Mouse (Mus musculus) MEL (cell line): ENCODE measurements at regions not wholly inside any gene's neighbourhood (a gene's known extent, or its start where the extent isn't known, plus 50 kb on each side); places are given as distances from the start of the nearest gene placed in this dataset.

Experiments used
- DNase-seq: peaks from one replicate; pipeline ENCODE4 v3.0.0; 2011; ENCODE audit warnings: low read depth, low spot score
- H3K27ac ChIP-seq: 2 replicates; pipeline ENCODE4 v1.5.1; 2012; ENCODE audit warnings: low read depth, mild to moderate bottlenecking, control low read depth, low read length, moderate library complexity; ENCODE audit not compliant: control insufficient read depth
- H3K27me3 ChIP-seq, 2 experiments: fragments of 150-350 bp in 1 of 2; sonication (generic) in 1 of 2; 2 replicates each; pipeline ENCODE4 v1.6.1; 2012; ENCODE audit warnings: low read length in 2 of 2, mild to moderate bottlenecking in 2 of 2, improper control_type of control experiment in 1 of 2, moderate library complexity in 1 of 2; ENCODE audit not compliant: insufficient read depth in 2 of 2, control insufficient read depth in 1 of 2
- H3K36me3 ChIP-seq, 2 experiments: 2 replicates each; pipeline ENCODE4 v1.6.1; 2012 to 2014; ENCODE audit warnings: low read length in 2 of 2, improper control_type of control experiment in 1 of 2, inconsistent platforms in 1 of 2, mild to moderate bottlenecking in 1 of 2; ENCODE audit not compliant: insufficient read depth in 2 of 2, control insufficient read depth in 1 of 2
- H3K4me1 ChIP-seq, 2 experiments: fragments of 150-350 bp in 1 of 2; sonication (generic) in 1 of 2; 2 replicates each; pipeline ENCODE4 v1.6.1; 2012; ENCODE audit warnings: low read length in 2 of 2, improper control_type of control experiment in 1 of 2, mild to moderate bottlenecking in 1 of 2; ENCODE audit not compliant: insufficient read depth in 2 of 2, control insufficient read depth in 1 of 2
- H3K4me3 ChIP-seq, 2 experiments: fragments of 150-350 bp in 1 of 2; sonication (generic) in 1 of 2; 2 replicates each; pipeline ENCODE4 v1.5.1; 2012; ENCODE audit warnings: low read depth in 2 of 2, low read length in 2 of 2, mild to moderate bottlenecking in 2 of 2, moderate library complexity in 2 of 2, control low read depth in 1 of 2, improper control_type of control experiment in 1 of 2; ENCODE audit not compliant: control insufficient read depth in 1 of 2, insufficient read depth in 1 of 2
- H3K79me2 ChIP-seq: 2 replicates; pipeline ENCODE4 v1.6.1; 2012; ENCODE audit warnings: mild to moderate bottlenecking, low read length, moderate library complexity; ENCODE audit not compliant: control insufficient read depth, poor library complexity, insufficient read depth
- H3K9ac ChIP-seq: 2 replicates; pipeline ENCODE4 v1.6.1; 2012; ENCODE audit warnings: low read depth, mild to moderate bottlenecking, control low read depth, low read length, moderate library complexity; ENCODE audit not compliant: control insufficient read depth, poor library complexity, severe bottlenecking
- H3K9me3 ChIP-seq: fragments of 150-350 bp; sonication (generic); replicated peaks from 2 replicates; pipeline ENCODE4 v1.6.1; 2012; ENCODE audit warnings: mild to moderate bottlenecking, low read length, improper control_type of control experiment, moderate library complexity; ENCODE audit not compliant: insufficient read depth
- CHD1 ChIP-seq: IDR thresholded peaks from 2 replicates; pipeline ENCODE4 v1.6.1; 2012; ENCODE audit warnings: low read depth, mild to moderate bottlenecking, inconsistent platforms, low read length, improper control_type of control experiment
- CTCF ChIP-seq, 3 experiments: IDR thresholded peaks in 2 of 3; conservative IDR thresholded peaks in 1 of 3; 2 replicates each; pipeline ENCODE4 v1.5.1; 2011 to 2012; ENCODE audit warnings: low read length in 3 of 3, low read depth in 2 of 3, mild to moderate bottlenecking in 2 of 3, improper control_type of control experiment in 1 of 3, inconsistent platforms in 1 of 3, mixed read lengths in 1 of 3, moderate library complexity in 1 of 3; ENCODE audit not compliant: control insufficient read depth in 1 of 3, insufficient read depth in 1 of 3, poor library complexity in 1 of 3, severe bottlenecking in 1 of 3
- E2F4 ChIP-seq: IDR thresholded peaks from 2 replicates; pipeline ENCODE4 v1.6.1; 2011; ENCODE audit warnings: low read depth, low read length, improper control_type of control experiment, borderline replicate concordance
- ETS1 ChIP-seq: IDR thresholded peaks from 2 replicates; pipeline ENCODE4 v1.6.1; 2012; ENCODE audit warnings: low read depth, mild to moderate bottlenecking, inconsistent platforms, low read length, improper control_type of control experiment, moderate library complexity
- GABPA ChIP-seq: IDR thresholded peaks from 2 replicates; pipeline ENCODE4 v1.6.1; 2012; ENCODE audit warnings: low read depth, mild to moderate bottlenecking, inconsistent platforms, low read length, improper control_type of control experiment, moderate library complexity
- GATA1 ChIP-seq: IDR thresholded peaks from 2 replicates; pipeline ENCODE4 v1.6.1; 2011; ENCODE audit warnings: low read depth, low read length, improper control_type of control experiment
- HCFC1 ChIP-seq: IDR thresholded peaks from 2 replicates; pipeline ENCODE4 v1.6.1; 2012; ENCODE audit warnings: low read depth, mild to moderate bottlenecking, inconsistent platforms, low read length, improper control_type of control experiment, moderate library complexity
- KAT2A ChIP-seq: conservative IDR thresholded peaks from 2 replicates; pipeline ENCODE4 v1.6.1; 2012; ENCODE audit warnings: low read depth, low read length, improper control_type of control experiment, inconsistent platforms
- MAFK ChIP-seq: IDR thresholded peaks from 2 replicates; pipeline ENCODE4 v1.6.1; 2011; ENCODE audit warnings: low read depth, mild to moderate bottlenecking, low read length, improper control_type of control experiment, borderline replicate concordance
- MAZ ChIP-seq: IDR thresholded peaks from 2 replicates; pipeline ENCODE4 v1.6.1; 2012; ENCODE audit warnings: low read depth, mild to moderate bottlenecking, inconsistent platforms, low read length, improper control_type of control experiment
- MEF2A ChIP-seq: IDR thresholded peaks from 2 replicates; pipeline ENCODE4 v1.6.1; 2014; ENCODE audit warnings: low read depth, mild to moderate bottlenecking, inconsistent platforms, low read length, improper control_type of control experiment; ENCODE audit not compliant: poor library complexity, insufficient replicate concordance, severe bottlenecking; ENCODE audit errors: extremely low read depth
- MYB ChIP-seq: IDR thresholded peaks from 2 replicates; pipeline ENCODE4 v1.6.1; 2011; ENCODE audit warnings: mild to moderate bottlenecking, low read depth, low read length, improper control_type of control experiment
- MYC ChIP-seq: IDR thresholded peaks from 2 replicates; pipeline ENCODE4 v1.6.1; 2011; ENCODE audit warnings: low read depth, mild to moderate bottlenecking, low read length, improper control_type of control experiment, moderate library complexity
- NELFE ChIP-seq: IDR thresholded peaks from 2 replicates; pipeline ENCODE4 v1.6.1; 2011; ENCODE audit warnings: low read depth, low read length, improper control_type of control experiment
- NRF1 ChIP-seq: IDR thresholded peaks from 2 replicates; pipeline ENCODE4 v1.6.1; 2014; ENCODE audit warnings: low read depth, mild to moderate bottlenecking, inconsistent platforms, low read length, improper control_type of control experiment, moderate library complexity; ENCODE audit not compliant: poor library complexity, insufficient read depth, severe bottlenecking
- POLR2AphosphoS2 ChIP-seq: IDR thresholded peaks from 2 replicates; pipeline ENCODE4 v1.6.1; 2011; ENCODE audit warnings: low read length, improper control_type of control experiment
- POLR2AphosphoS5 ChIP-seq: IDR thresholded peaks from 2 replicates; pipeline ENCODE4 v1.6.1; 2012; ENCODE audit warnings: low read depth, borderline replicate concordance, mild to moderate bottlenecking, inconsistent platforms, low read length, moderate library complexity, mixed read lengths
- RAD21 ChIP-seq: IDR thresholded peaks from 2 replicates; pipeline ENCODE4 v1.6.1; 2011; ENCODE audit warnings: mild to moderate bottlenecking, low read depth, low read length, improper control_type of control experiment
- RCOR1 ChIP-seq: IDR thresholded peaks from 2 replicates; pipeline ENCODE4 v1.6.1; 2012; ENCODE audit warnings: low read depth, mild to moderate bottlenecking, inconsistent platforms, low read length, improper control_type of control experiment
- SIN3A ChIP-seq: IDR thresholded peaks from 2 replicates; pipeline ENCODE4 v1.6.1; 2012; ENCODE audit warnings: low read length, improper control_type of control experiment, inconsistent platforms
- TCF12 ChIP-seq: IDR thresholded peaks from 2 replicates; pipeline ENCODE4 v1.6.1; 2014; ENCODE audit warnings: low read depth, mild to moderate bottlenecking, inconsistent platforms, low read length, improper control_type of control experiment, moderate library complexity
- UBTF ChIP-seq: IDR thresholded peaks from 2 replicates; pipeline ENCODE4 v1.6.1; 2012; ENCODE audit warnings: low read depth, mild to moderate bottlenecking, inconsistent platforms, low read length, improper control_type of control experiment, moderate library complexity, borderline replicate concordance; ENCODE audit not compliant: insufficient read depth
- USF1 ChIP-seq: IDR thresholded peaks from 2 replicates; pipeline ENCODE4 v1.6.1; 2014; ENCODE audit warnings: low read depth, mild to moderate bottlenecking, inconsistent platforms, low read length, improper control_type of control experiment, moderate library complexity
- USF2 ChIP-seq, 2 experiments: IDR thresholded peaks; 2 replicates each; pipeline ENCODE4 v1.6.1; 2011 to 2012; ENCODE audit warnings: improper control_type of control experiment in 2 of 2, low read length in 2 of 2, borderline replicate concordance in 1 of 2, inconsistent platforms in 1 of 2, low read depth in 1 of 2, mild to moderate bottlenecking in 1 of 2; ENCODE audit not compliant: insufficient read depth in 1 of 2
- ZMIZ1 ChIP-seq: IDR thresholded peaks from 2 replicates; pipeline ENCODE4 v1.6.1; 2012; ENCODE audit warnings: low read depth, mild to moderate bottlenecking, inconsistent platforms, low read length, improper control_type of control experiment, moderate library complexity

DNA sequence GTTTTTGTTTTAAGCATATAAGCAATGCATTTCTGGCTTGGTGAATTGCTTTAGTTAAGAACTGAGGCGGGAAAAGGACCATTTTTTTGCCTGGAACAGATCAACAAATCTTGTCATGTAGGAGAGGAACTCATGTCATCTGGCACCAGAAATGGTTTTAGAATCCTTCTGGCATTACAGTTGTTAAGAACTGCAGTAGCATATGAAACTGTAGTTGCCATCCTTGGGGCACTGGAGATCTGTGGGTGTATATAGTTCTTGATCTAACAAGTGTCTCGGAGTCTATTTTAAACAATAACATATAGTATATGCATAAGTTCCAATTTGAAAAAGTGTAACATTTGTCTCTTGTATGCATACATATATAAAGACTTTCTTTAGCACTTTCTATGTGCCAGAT is 129.6 kb downstream of the Amer3 start:
- no peak overlapping the region for H3K9ac ChIP-seq
- H3K36me3 ChIP-seq: no peaks in the 10 kb centered on the region
- H3K27ac ChIP-seq: no peak overlapping the region
- TF ChIP-seq NELFE: no peak
- TF ChIP-seq MEF2A: no peak
- no peaks in the 10 kb centered on the region for H3K79me2 ChIP-seq
- H3K4me3 ChIP-seq: no peak overlapping the region
- no peaks in the 10 kb centered on the region for H3K9me3 ChIP-seq
- H3K4me1 ChIP-seq: no peaks in the 10 kb centered on the region
- no peak for DNase-seq
- H3K27me3 ChIP-seq: no peaks in the 10 kb centered on the region

DNA sequence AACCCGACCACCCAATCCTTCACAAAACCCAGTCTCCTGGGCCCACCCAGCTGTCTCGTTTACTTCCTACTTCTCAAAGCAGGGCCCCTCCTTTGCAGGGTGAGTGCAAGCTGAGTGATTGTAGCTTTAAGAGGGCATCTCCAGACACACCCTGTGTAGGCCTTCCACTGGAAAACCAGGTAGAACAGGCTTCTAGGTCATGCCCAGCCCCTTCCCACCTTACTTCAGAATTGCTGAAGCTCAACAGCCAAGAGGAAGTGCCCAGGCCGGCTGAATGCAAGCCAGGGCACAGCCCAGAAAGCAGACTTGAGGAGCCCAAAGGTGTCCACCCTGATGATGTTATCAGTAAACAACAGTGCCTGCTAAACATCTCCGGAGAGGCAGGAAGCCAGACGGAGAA is 120.2 kb downstream of the Fam168b start:
- DNase-seq: no peak
- no peaks in the 10 kb centered on the region for H3K9me3 ChIP-seq
- no peaks in the 10 kb centered on the region for H3K36me3 ChIP-seq

GRCm38 (mm10) chr1:34732156-34732555 is 110.7 kb downstream of the Fam168b start:
- no peak overlapping the region for H3K27ac ChIP-seq
- no peaks in the 10 kb centered on the region for H3K79me2 ChIP-seq
- H3K27me3 ChIP-seq: no peaks in the 10 kb centered on the region
- H3K9me3 ChIP-seq: no peaks in the 10 kb centered on the region
- no peak overlapping the region for H3K4me3 ChIP-seq
- no peaks in the 10 kb centered on the region for H3K36me3 ChIP-seq
- no peak for TF ChIP-seq RAD21
- no peak for TF ChIP-seq GABPA
- TF ChIP-seq E2F4: no peak
- no peak for TF ChIP-seq MEF2A
- TF ChIP-seq CHD1: no peak
- TF ChIP-seq GATA1: no peak
- no peak for TF ChIP-seq TCF12
- no peak for TF ChIP-seq POLR2AphosphoS5
- TF ChIP-seq UBTF: no peak
- TF ChIP-seq USF1: no peak
- no peak for TF ChIP-seq MAZ
- no peak for TF ChIP-seq MYB
- no peak for TF ChIP-seq NELFE
- TF ChIP-seq HCFC1: no peak
- TF ChIP-seq RCOR1: no peak
- TF ChIP-seq ETS1: no peak
- no peak for TF ChIP-seq CTCF (IDR thresholded peaks at IDR 0.05 in 2 of 3, conservative IDR thresholded peaks at IDR 0.05 in 1 of 3; ENCODE audit: control insufficient read depth in 1 of 3, insufficient read depth in 1 of 3, low read depth in 2 of 3, low read length in 3 of 3, poor library complexity in 1 of 3, severe bottlenecking in 1 of 3)
- TF ChIP-seq POLR2AphosphoS2: no peak
- TF ChIP-seq SIN3A: no peak
- H3K4me1 ChIP-seq: no peaks in the 10 kb centered on the region
- no peak for DNase-seq
- H3K9ac ChIP-seq: no peak overlapping the region

More for the DNA sequence above, 120.2 kb downstream of the Fam168b start:
- no peaks in the 10 kb centered on the region for H3K4me1 ChIP-seq
- H3K27me3 ChIP-seq: no peaks in the 10 kb centered on the region
- no peaks in the 10 kb centered on the region for H3K79me2 ChIP-seq
- no peak overlapping the region for H3K27ac ChIP-seq
- TF ChIP-seq MAFK (no peak), NRF1 (no peak), ZMIZ1 (no peak), KAT2A (no peak), USF2 (IDR thresholded peaks at IDR 0.05; ENCODE audit: borderline replicate concordance in 1 of 2, insufficient read depth in 1 of 2, low read depth in 1 of 2, low read length in 2 of 2) (no peak), MYC (no peak)
- TF ChIP-seq, all 39 proteins: peak for 0
- Histone ChIP-seq H3K4me3 (no peak overlapping the region), H3K9ac (no peak overlapping the region)
